Mouse (Mus musculus) thymus, postnatal 0 days (tissue): ENCODE results near the gene Lrrc61. TPM values are rescaled to one million over a fixed set of nuclear protein-coding genes. Genes with fewer than 3 reads are reported as not detected.
"Not testable (repeated sequence)": the region's sequence is repeated elsewhere in the genome, so short reads cannot be mapped to it uniquely, and the experiment has no call there.

Experiments
- DNase-seq: peaks from one replicate; pipeline ENCODE4 v3.0.0-alpha.2; 2015; ENCODE audit warnings: low spot score
- polyA plus RNA-seq: library from polyadenylated mRNA; unstranded; fragments of >200 nt; fragmentation: Nextera tagmentation; extraction: Ambion mirVana; gene quantifications from 2 replicates; pipeline ENCODE4 v1.2.1, GENCODE M21; 2015

The Lrrc61 gene
- 6.1 and 6.8 TPM in 2 replicates for polyA plus RNA-seq

DNA sequence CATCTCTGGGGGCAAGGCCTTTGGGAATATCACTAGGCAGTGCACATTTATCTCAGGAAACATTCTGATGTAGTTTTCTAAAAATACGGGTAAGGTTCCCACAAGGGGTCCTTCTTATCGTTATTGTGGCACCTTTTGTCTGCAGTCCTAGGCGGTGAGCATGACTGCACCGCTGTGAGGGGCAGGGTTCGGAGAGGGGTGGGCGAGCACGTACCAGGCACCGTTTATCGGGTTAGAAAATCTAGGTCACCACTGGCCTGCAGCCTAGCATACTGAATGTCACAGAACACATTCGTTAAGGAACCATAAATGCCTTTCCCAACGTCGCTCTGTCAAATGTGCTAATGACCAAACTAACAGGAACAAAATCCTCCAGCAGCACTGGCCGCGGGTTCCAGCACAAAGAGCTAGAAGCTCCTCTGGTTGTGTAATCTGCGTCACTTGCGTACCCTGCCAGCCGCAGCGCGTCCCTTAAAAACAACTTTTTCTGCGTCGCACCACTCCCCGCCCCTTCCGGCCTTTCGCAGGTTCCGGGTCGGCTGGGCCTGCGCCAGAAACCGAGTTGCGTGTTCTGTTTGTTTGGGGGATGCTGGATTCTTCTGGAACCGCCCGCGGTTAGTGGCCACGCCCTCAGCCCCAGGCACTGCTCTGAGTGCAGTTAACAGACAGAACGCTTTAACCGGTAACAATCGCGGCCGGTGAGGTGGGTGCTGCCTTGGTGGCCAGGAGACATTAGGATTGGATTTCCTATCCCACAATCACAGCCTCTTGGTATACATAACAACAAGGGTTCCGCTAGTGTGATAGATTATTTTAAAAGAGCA lies at the start of gene Lrrc61:
Gene Lrrc61 (plus strand): TSS at position 517 of the 824 bp plus-strand sequence.
- peak; percentile 94 for DNase-seq

DNA sequence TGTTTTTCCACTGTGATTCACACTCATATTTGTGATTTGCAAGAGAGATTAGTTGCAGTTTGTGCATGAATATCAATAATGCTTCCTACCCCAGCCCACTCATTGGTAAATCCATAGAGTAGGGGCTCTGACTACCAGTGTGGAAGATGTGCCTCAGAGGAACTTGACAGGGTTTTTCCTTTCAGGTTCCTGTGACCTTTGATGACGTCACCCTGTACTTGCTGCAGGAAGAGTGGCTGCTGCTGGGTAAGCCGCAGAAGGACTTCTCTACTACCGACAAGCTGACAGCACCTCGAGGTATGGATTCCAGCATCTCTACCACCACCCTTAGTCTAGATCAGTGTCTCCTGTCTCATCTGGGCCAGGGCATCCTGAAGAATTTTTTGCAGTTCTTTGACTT lies 46.5 kb upstream of the Lrrc61 start:
- DNase-seq = no peak

DNA sequence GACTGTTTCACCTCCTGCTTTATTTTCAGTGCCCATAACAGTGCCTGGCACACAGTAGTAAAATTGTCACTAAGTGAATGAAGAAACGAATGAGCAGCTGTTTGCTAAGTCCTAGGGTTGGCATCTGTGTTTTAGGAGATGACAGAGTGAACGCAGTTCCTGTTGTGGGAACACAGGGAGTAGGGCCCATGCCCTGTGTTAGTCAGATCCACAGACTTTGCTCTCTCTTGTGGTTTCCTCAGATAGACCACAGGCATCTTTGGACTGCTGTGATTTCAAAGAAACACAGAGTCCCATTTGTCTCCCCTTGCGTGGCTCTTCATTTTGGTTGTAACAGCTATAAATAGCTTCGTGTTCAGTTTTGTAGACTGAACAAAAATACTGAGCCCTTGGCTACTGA lies 44.2 kb upstream of the Lrrc61 start:
- DNase-seq = no peak

DNA sequence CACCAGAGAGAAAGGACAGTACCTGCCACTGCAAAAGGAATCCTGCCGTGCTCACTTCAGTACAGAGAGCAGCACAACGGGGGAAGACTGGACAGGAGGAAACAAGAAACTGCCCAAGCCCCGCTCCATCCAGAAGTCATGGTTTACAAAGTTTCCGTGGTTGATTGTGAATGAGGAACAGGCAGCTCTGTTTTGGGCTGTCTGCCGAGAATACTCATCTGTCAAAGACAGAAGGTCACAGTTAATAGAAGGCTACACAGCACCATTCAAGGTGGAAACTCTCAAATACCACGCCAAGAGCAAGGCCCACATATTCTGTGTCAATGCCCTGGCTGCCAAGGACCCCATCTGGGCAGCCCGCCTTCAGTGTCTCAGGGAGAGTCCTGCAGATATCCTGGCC lies 42.7 kb upstream of the Lrrc61 start:
- no peak for DNase-seq

DNA sequence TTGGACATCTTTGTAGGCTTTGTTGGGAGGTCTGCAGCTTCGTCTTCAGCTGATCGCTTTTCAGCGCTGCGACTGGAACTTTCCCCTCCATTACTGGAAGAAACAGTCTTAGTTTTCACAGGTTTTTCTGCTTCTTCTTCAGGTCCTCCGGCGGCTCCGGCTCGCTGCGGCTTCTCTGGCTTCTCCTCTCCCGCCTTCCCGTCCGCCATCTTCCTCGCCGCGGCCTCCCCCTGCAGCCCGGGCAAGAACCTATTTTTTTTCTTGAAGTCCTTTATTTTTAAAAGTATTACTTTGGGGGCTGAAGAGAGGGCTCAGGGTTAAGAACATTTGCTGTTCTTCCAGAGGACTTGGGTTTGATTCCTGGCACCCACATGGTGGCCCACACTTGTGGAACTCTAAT lies 29.7 kb upstream of the Lrrc61 start:
- DNase-seq = not testable (repeated sequence)

DNA sequence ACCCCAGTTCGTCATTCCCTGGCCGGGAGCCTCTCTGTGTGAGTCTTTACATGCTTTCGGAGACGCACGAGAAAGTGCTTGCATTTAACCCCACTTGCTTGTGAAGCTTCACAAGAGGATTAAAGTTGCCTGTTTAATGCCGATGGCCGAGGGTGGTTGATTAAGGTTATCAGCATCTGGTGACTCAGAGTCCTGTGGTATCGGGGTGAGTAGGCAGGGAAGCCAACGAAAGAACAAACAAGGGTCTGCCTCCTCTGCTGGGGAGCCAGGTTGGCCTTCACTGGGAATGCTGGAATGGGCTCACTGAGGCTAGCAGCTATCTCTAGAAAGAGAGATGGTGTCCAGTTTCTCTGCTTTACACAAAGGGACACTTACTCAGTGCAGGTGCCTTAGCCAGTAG lies 26.7 kb upstream of the Lrrc61 start:
- no peak for DNase-seq

DNA sequence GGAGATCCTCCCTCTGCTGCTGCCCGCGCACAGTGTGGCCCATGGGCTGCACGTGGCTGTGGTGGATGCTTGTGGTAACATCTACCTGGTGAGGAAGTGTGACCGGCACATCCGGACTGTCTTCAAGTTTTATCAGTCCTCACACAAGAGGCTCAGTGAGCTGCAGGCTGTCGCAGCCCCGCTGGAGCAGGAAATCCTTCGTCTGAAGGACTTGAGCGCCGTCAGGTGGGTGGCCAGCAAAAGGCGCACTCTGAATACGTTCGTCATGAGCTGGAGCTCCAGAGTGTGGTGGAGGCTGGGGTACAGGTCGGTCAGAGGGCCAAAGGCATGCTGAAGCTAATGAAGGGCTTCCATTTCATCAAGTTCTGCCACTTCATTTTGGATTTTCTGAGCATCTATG lies 25.3 kb upstream of the Lrrc61 start:
- peak; percentile 29 for DNase-seq

DNA sequence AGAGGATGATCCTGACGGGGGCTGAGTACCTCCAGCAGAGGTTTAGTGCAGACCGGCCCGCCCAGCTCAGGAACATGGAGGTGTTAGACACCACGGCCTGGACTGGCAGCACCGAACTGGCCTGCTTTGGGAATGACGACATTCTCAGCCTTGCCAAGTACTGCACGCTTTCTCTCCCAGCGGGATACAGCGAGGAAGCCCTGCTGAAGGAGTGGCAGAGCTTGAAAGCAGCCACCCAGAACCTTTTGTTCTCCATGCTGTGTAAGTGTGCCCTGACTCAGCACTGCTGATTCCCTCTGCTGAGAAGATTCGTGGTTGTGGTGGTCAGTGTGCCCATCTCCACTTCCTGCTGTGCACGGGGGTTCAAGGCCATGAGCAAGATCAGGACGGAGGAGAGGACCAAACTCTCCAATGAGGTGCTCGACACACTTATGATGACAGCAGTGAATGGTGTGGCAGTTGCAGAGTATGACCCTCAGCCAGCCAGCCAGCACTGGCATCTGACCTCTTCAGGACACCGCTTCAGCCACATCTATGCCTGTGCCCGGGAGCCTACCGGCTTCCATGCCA lies 24.6 kb upstream of the Lrrc61 start:
- DNase-seq = no peak

DNA sequence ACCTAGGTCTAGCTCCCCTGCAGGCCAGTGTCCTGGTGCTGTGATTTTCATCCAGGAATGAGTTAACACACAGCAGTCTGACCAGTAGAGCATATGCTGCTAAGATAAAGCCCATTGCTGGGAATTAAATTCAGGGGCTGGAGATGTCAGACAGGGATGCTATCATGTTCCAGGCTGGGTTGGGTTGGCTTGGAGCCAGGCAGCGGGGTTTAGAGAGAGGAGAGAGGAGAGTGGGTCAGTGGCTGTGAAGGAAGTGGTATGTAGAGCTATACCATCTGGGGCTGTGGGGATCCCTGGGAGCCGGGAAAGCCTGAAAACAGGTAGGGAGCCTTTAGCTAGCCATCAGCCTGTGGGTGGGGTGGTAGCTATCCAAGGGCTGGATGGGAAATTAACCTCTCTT lies 23.7 kb upstream of the Lrrc61 start:
- DNase-seq = no peak

DNA sequence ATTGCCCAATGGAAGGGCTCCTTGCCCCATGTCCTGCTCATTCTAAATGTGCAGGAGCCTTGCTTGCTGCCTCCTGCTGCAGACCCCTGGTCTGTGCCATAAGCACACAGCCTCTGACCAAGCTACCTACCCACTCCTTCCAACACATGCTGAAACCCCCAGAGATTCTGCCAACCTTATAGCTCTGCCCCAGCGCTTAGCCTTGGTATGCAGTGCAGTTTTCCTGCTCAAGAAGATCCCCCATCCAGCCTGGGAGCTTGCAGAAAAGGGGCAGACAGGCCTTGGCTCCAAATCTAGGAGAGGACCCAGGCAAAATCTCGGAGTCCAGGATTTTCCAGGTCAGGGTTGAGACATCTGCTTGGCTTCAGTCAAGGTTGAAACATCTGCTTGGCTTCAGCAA lies 21.1 kb upstream of the Lrrc61 start:
- DNase-seq = no peak

DNA sequence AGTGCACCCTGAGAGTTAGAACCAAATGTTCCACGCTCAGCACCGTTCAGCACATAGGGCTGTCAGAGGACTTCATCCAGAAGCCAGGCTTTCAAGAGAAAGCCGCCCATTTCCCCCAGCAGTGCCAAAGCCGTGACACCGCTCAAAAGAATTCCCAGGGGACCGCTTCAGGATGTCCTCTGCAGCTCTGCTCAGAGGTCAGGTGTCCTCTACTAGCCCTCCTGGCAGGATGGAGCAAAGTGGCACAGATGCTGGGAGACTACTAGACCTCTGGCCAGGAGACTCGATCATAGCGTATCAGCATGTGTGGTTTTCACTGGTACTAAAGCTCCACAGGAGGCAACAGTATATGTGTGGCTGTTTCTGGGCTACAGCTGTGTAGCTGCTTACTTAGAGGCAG lies 19.7 kb upstream of the Lrrc61 start:
- DNase-seq = no peak

DNA sequence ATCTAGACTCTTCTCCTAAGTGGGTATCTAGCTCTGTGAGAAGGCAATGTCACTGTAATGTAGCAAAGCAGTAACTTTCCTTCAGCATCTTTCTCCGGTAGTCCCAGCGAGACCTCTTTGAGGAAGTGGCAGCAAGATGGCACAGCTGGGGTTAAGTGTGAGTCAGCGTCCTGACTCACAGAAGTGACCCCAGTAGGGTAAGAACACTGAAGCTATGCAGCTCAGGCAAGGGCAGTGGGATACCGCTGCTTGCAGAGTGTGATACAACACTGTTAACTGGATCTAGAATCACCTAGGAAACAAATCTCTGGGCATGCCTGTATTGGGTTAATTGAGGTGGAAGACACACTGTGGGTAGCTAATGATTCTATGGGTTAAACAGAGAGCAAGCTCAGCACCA lies 18.5 kb upstream of the Lrrc61 start:
- no peak for DNase-seq

DNA sequence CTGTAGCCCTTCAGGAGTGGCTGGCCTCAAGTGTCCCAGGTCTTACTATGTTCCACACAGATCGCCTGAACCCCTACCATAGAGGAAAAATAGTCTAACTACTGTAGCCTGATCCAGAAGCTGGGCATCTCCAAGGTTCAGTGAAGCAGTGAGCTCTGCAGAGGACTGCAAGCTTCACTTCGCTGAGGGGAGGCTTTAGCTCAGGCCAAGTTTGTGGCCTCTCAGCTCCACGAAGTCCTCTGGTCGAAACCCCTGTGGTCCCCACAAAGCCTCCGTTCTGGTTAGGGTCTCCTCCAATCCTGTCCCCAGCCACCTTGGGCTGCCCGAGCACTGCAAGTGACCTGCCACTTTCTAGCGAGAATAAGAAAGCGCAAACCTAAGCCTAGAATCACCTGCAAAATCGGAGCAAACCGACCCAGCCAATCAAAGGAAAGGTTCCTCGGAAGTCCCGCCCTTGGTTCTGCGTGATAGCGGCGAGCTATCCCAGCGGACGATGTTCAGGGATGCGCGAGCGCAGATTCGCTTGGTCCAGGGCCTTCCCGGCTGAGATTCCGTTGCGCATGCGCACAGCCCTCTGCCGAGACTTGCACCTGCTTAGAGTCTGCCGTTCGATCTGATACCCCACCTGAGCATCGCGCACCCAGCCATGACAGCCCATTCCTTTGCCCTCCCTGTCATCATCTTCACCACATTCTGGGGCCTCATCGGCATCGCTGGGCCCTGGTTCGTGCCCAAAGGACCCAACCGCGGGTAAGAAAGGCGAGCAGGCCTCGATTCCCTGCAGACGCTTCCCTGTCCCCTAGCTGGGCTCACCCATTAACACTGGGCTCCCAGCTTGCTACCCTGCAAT lies 17.3 kb upstream of the Lrrc61 start, which contains the start of gene Atp6v0e2:
Gene Atp6v0e2 (plus strand): TSS at position 511 of the 850 bp plus-strand sequence.
- peak; percentile 38 for DNase-seq

DNA sequence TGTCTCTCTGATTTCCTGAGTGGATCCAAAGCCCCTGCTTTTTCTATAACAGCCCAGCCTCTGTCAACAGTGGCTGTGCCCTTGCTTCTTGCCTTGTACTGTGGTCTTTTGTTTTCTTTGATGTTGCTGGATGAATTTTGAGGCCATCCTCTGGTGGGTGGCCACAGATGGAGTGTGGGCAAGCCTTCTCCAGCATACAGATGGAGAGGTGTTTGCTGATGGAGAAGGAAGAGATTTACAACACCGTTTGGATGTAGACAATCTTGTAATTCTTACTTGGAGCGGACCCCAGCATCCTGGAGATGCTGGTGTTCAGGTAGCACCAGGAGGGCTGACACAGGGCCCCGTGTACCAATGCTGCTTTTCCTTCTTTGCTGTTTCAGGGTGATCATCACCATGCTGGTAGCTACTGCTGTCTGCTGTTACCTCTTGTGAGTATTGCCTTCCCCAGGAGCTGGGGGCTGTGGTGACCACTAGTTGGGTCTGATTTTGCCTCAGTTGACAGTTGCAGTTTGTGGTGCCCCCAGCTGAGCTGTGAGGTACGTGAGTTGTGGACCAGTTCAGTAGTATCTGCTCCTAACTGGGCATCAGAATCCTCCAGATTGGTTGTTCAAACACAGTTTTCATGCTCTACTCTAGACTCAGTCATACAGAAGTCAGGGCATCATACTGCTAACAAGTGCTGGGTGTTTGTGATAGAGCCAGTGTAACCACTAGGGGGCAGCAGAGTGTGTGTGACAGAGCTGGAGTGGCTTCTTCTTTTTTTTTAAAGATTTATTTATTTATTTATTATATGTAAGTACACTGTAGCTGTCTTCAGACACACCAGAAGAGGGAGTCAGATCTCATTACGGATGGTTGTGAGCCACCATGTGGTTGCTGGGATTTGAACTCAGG lies 15.5 kb upstream of the Lrrc61 start:
- peak; percentile 75 for DNase-seq

DNA sequence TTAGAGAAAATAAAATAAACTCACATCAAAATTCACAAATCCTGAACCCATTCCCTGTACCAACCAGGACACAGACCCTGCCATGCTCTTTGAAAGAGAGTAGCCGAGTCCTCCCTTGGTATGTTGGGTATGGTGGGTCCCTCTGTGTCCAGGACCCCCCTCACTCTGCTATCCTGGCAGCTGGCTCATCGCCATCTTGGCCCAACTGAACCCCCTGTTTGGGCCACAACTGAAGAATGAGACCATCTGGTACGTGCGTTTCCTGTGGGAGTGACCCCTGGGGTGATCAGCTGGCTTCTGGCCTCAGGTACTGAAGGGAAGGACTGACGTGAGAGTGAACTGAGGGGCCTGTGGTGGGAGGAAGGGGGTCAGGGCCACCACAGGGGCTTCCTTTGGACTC lies 14.7 kb upstream of the Lrrc61 start:
- no peak for DNase-seq

DNA sequence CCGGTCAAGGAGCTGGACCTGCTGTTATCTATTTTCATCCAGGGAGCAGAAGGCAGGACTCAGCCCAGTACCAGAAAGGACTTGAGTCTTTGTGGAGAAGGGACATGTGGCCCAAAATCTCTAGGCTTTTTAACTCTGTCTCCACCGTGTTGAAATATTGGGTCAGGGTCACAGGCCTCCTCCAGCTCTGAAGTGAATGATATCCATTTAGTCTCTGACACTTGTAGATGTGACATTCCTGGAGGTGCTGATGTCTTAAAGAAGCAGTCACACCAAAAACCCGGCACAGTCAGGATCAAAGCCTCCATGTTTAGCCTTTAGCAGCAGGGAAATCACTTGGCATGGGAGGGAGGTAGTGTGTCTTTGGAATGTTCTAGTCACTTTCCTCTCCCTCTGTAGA lies 13.9 kb upstream of the Lrrc61 start:
- no peak for DNase-seq

DNA sequence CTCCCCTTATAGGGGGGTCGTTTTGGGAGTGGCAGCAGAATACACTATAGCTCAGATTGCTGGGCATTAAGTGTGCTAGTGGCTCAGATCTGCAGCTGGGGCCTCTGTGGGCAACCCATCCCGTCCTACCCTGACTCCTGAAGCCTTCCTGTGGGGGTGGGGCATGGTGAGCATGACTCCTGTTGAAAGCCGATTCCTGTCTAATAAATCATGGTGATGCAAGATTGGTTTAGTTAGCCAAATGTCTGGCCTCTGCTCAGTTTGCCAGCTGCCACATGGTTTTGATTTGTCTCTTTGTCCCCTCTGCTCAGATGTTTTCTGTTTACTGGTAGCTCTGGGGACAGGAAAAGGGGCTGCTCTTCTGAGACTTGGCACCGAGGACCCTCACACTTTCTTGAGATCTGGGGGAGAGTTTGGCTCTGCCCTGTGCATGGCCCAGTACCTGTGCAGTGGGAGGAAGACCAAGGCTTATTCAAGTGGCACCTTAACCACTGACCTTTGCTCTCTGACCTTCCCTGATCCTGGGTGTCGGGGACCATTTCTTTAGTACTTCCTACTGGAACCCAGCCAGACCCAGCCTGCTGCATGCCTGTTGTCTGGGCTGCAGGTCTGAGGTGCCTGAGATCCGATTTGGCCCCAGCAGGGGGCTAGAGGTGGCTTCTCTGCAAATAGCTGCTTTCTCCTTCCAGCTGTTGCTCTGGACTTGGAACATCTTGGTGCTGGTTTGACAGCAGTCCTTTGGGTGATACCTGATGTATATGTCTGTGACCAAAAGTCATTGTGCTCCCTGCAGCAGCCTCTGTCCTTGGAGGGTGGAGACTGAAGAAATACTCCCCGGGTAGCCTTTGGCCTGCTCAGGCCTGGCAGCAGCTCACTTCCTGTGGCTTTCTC lies 12.8 kb upstream of the Lrrc61 start:
- DNase-seq = no peak

DNA sequence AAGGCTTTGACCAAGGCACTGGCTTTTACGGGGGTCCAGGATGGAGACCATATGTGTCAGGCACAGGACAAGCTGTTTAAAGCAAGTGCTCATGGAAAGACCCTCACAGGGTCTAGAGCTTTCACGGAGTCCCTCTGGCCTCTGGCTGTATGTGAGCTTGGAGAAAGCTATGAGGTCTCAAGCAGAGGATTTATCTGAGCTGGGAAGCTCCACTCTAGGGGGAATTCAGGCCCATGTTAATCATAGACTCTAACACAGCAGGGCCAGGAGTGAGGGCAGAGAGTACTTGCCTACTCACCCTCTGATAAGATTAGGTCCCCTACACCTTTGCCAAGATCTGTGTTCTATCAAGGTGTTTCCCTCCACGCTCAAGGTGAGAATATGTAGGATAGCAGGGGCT lies 12.0 kb upstream of the Lrrc61 start:
- DNase-seq = no peak

DNA sequence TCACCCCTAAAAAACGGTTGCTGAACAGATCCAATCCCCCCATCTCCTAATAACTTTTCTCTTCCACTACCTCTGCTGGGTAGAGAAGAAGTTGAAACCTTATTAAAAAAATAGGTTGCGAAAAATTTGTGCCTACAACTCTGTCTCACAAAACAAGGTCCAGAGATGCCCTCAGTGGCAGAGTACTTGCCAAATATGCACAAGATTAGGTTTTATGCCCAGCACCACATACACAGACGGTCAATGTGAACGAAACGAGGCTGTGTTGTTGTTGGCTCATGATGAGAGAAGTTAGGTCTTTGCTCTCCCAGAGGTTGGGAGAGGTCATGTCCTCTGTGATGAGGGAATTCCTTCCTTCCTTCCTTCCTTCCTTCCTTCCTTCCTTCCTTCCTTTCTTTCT lies 9.3 kb upstream of the Lrrc61 start:
- no peak for DNase-seq

DNA sequence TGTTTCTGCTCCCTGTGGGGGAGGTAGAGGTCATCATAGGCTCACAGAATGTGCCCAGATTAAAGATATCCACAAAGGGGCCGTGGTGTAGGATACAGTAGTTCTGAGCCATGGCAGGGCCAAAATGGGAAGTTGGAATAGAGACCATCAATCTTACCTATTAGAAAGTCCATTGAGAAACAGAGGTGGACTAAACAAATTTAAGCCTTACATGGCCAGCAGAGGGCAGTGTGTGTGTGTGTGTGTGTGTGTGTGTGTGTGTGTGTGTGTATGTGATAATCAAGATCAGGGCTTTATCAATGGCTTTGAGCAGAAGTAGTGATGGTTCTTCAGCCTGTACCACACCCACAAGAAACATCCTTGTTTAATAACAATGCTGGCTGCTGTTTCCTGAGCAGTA lies 8.3 kb upstream of the Lrrc61 start:
- peak; percentile 22 for DNase-seq
